Mouse (Mus musculus): ENCODE results near the gene Pqbp1.

Gene Pqbp1

GRCm38 (mm10) chrX:7878495-7878894, 20.6 kb downstream of the Pqbp1 start:
- peak; percentile 51 to 56 for DNase-seq

GRCm38 (mm10) chrX:7878007-7878419, 21.1 kb downstream of the Pqbp1 start, which contains the start of gene Pim2:
Gene Pim2, plus strand, starts transcription at chrX:7878262.
- DNase-seq, result peak; percentile 87 to 93

- no peak for DNase-seq
Observed at GRCm38 (mm10) chrX:7869826-7870225, 29.2 kb downstream of the Pqbp1 start.

- no peak for DNase-seq
Observed at GRCm38 (mm10) chrX:7868506-7868905, 30.6 kb downstream of the Pqbp1 start.

DNA sequence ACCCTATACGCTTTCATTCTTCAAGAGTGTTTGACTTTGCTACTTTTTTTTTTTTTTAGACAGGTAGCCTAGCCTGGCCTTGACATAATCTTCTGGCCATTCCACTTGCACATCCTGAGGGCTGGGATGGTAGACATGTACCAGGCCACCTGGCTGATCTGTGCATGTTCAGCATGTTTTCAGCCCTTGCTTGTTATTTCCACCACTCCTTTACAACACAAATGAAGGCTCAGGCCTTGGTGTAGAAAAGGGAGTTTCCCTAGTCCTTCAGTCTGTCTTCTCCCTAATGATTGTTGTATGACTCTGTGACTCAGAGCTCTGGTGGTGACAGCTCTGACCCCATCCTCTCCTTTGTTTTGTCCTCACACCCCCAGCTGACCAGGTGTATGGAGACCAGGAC, 31.9 kb downstream of the Pqbp1 start:
- DNase-seq, result no peak

GRCm38 (mm10) chrX:7865786-7866185, 33.3 kb downstream of the Pqbp1 start:
- no peak for DNase-seq

DNA sequence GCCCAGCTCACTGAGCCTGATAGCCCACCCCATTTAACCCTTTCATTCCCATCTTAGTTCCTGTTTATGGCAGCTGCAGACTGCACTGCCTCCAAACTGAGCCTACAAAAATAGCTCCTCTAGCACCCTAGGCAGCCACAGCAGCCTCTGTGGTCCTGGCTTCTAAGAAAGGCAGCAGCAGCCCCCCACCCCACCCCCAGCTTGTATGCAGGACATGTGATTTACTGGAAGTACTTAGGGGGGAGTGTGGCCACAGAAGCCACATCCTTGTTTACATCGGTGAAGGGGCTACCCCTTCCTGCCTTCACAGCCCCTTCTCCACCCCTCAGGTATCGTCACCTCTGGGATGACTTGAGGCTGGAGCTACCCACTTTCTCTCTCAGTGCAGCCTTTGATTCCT, 33.7 kb downstream of the Pqbp1 start:
- no peak for DNase-seq

- DNase-seq, result no peak
Observed at GRCm38 (mm10) chrX:7864551-7864950, 34.5 kb downstream of the Pqbp1 start.

DNA sequence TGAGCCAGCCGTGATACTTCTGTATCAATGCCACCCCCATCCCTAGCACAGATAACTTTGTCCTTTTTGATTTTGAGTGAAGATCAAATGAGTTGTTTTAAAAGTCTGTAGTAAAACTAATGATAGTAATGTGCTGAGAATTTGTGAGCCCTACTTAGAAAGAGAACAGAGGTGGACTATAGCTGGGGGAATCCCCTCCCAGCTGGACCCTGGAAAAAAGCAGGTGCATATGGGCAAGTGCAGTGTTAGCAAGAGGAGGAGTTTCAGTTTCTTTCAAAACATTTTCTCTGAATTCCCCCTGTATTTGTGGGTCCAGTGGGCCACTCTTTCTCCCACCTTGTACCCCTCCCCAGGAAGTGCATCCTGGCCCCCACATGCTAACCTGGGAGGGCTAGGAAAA, 35.9 kb downstream of the Pqbp1 start:
- DNase-seq, result no peak

GRCm38 (mm10) chrX:7859191-7859753, 39.8 kb downstream of the Pqbp1 start:
- no peak for DNase-seq

DNA sequence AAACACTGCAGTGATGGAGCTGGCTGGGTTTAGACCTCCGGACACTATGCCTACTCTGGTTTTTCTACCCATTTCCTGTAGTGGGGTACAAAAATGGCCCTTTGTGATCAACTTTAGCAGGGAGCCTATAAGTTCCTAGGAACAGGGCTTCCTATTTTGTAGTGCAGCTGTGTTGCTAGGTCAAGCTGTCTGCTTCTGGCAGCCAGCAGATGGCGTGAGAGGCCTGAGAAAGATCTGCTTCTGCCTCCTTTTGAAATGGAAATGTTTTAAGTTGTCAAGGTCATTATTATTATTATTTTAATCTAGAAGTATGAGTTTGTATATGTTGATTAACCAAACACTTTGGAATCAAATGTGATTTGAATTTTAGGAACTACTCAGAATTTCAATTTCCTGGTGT, 44.5 kb downstream of the Pqbp1 start:
- DNase-seq, result peak; percentile 44 to 68

DNA sequence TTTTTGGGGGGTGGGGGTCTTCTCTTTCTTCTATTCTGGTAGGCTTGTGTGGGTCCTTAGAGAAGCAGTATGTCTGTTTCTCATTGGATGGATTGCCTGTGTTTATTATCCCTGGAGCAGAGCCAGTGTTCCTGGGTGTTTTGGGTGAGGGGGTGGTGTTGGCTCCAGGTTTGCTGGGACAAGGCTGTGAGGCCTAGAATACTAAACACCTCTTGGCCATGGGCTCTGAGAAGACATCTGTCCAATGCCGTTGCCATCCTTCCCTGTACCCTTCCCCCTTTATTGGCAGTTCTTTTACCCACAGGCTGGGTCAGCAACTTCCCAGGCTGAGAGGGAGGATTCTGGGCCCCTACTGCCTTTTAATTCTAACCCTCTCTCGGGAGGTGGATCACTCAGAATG, 51.2 kb downstream of the Pqbp1 start:
- no peak for DNase-seq
